Mouse (Mus musculus): ENCODE measurements around the gene Golga2. TPM values are rescaled to one million over a fixed set of nuclear protein-coding genes. Genes with fewer than 3 reads are reported as not detected.

The Golga2 gene
- polyA plus RNA-seq, 1 experiment from 2014 or later = 25.4 TPM

- no peak overlapping the region for H3K4me2 ChIP-seq (ENCODE audit: low read depth, low read length)
- no peak overlapping the region for H3K27ac ChIP-seq (ENCODE audit: low read depth, low read length)
- no peak for ATAC-seq (ENCODE audit: low read depth)
- H3K27me3 ChIP-seq (ENCODE audit: control insufficient read depth, insufficient read depth, low read length) = no peaks in the 10 kb centered on the region
- 94% methylated on average over 5 of the region's 5 CpGs for WGBS
- H3K4me3 ChIP-seq (ENCODE audit: low read depth, low read length) = no peak overlapping the region
- peaks cover 52% of the 10 kb centered on the region for H3K36me3 ChIP-seq (ENCODE audit: control insufficient read depth, insufficient read depth, low read length)
- no peak overlapping the region for H3K9ac ChIP-seq (replicated peaks; ENCODE audit: low read depth, low read length)
- H3K4me1 ChIP-seq (ENCODE audit: control insufficient read depth, insufficient read depth, low read length) = no peaks in the 10 kb centered on the region
- no peaks in the 10 kb centered on the region for H3K9me3 ChIP-seq (ENCODE audit: control insufficient read depth, low read length)
Observed at GRCm38 (mm10) chr2:32252658-32253057, 34.5 kb upstream of the Golga2 start.

DNA sequence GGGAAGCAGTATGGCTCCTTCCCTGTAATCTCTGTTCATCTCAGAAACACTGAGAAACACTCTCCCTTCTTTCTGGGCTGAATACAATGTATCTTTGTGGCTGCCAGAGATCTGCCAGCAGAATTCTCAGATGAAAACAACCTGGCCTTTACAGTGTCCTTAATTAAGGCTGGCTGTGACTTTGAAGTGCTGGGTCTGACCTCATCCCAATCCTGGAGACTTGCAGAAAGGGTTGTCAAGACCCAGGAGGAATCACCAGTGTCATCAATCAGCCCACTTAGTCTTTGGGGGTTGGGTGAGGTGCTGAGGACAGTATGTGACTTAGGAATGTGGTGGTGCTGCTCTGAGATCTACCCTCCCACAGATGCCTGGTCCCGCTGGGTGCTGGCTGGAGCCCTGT is 33.8 kb upstream of the Golga2 start:
- ATAC-seq (ENCODE audit: low read depth) = no peak
- H3K9ac ChIP-seq (replicated peaks; ENCODE audit: low read depth, low read length) = no peak overlapping the region
- no peak overlapping the region for H3K4me2 ChIP-seq (ENCODE audit: low read depth, low read length)
- H3K36me3 ChIP-seq (ENCODE audit: control insufficient read depth, insufficient read depth, low read length) = peaks cover 51% of the 10 kb centered on the region
- H3K9me3 ChIP-seq (ENCODE audit: control insufficient read depth, low read length) = no peaks in the 10 kb centered on the region
- no peak overlapping the region for H3K27ac ChIP-seq (ENCODE audit: low read depth, low read length)
- WGBS = 71% methylated on average over 1 of the region's 1 CpGs
- H3K27me3 ChIP-seq (ENCODE audit: control insufficient read depth, insufficient read depth, low read length) = no peaks in the 10 kb centered on the region
- no peaks in the 10 kb centered on the region for H3K4me1 ChIP-seq (ENCODE audit: control insufficient read depth, insufficient read depth, low read length)
- no peak overlapping the region for H3K4me3 ChIP-seq (ENCODE audit: low read depth, low read length)

GRCm38 (mm10) chr2:32254563-32254962 is 32.6 kb upstream of the Golga2 start:
- H3K9ac ChIP-seq (replicated peaks; ENCODE audit: low read depth, low read length) = no peak overlapping the region
- H3K36me3 ChIP-seq (ENCODE audit: control insufficient read depth, insufficient read depth, low read length) = peaks cover 51% of the 10 kb centered on the region
- H3K4me2 ChIP-seq (ENCODE audit: low read depth, low read length) = no peak overlapping the region
- 89% methylated on average over 5 of the region's 5 CpGs for WGBS
- no peak for ATAC-seq (ENCODE audit: low read depth)
- H3K27me3 ChIP-seq (ENCODE audit: control insufficient read depth, insufficient read depth, low read length) = no peaks in the 10 kb centered on the region
- H3K27ac ChIP-seq (ENCODE audit: low read depth, low read length) = no peak overlapping the region
- no peak overlapping the region for H3K4me3 ChIP-seq (ENCODE audit: low read depth, low read length)
- H3K9me3 ChIP-seq (ENCODE audit: control insufficient read depth, low read length) = no peaks in the 10 kb centered on the region
- peaks cover 7% of the 10 kb centered on the region for H3K4me1 ChIP-seq (ENCODE audit: control insufficient read depth, insufficient read depth, low read length)

- H3K36me3 ChIP-seq (ENCODE audit: control insufficient read depth, insufficient read depth, low read length) = peaks cover 39% of the 10 kb centered on the region
Observed at GRCm38 (mm10) chr2:32256273-32256672, 30.9 kb upstream of the Golga2 start.

GRCm38 (mm10) chr2:32258887-32259533 is 28.2 kb upstream of the Golga2 start:
- no peak for ATAC-seq (ENCODE audit: low read depth)
- Histone ChIP-seq H3K4me3 (ENCODE audit: low read depth, low read length) (peak overlapping the region; percentile 82), H3K9ac (replicated peaks; ENCODE audit: low read depth, low read length) (peak overlapping the region; percentile 84), H3K9me3 (ENCODE audit: control insufficient read depth, low read length) (no peaks in the 10 kb centered on the region), H3K4me1 (ENCODE audit: control insufficient read depth, insufficient read depth, low read length) (peaks cover 7% of the 10 kb centered on the region), H3K36me3 (ENCODE audit: control insufficient read depth, insufficient read depth, low read length) (peaks cover 24% of the 10 kb centered on the region), H3K4me2 (ENCODE audit: low read depth, low read length) (peak overlapping the region; percentile 69), H3K27ac (ENCODE audit: low read depth, low read length) (no peak overlapping the region), H3K27me3 (ENCODE audit: control insufficient read depth, insufficient read depth, low read length) (no peaks in the 10 kb centered on the region)
- WGBS = 58% methylated on average over 6 of the region's 6 CpGs

More at GRCm38 (mm10) chr2:32256273-32256672, 30.9 kb upstream of the Golga2 start:
- WGBS = 93% methylated on average over 11 of the region's 11 CpGs
- Histone ChIP-seq H3K9ac (replicated peaks; ENCODE audit: low read depth, low read length) (no peak overlapping the region), H3K4me2 (ENCODE audit: low read depth, low read length) (no peak overlapping the region), H3K27me3 (ENCODE audit: control insufficient read depth, insufficient read depth, low read length) (no peaks in the 10 kb centered on the region), H3K9me3 (ENCODE audit: control insufficient read depth, low read length) (no peaks in the 10 kb centered on the region), H3K27ac (ENCODE audit: low read depth, low read length) (no peak overlapping the region), H3K4me1 (ENCODE audit: control insufficient read depth, insufficient read depth, low read length) (peaks cover 7% of the 10 kb centered on the region), H3K4me3 (ENCODE audit: low read depth, low read length) (no peak overlapping the region)
- no peak for ATAC-seq (ENCODE audit: low read depth)

- peak within 1 kb of the TSS; percentile 84 for H3K9ac ChIP-seq (replicated peaks; ENCODE audit: low read depth, low read length)
- no peaks in the 10 kb centered on the region for H3K27me3 ChIP-seq (ENCODE audit: control insufficient read depth, insufficient read depth, low read length)
- no peaks in the 10 kb centered on the region for H3K9me3 ChIP-seq (ENCODE audit: control insufficient read depth, low read length)
- peaks cover 7% of the 10 kb centered on the region for H3K4me1 ChIP-seq (ENCODE audit: control insufficient read depth, insufficient read depth, low read length)
- peak; percentile 93 for ATAC-seq (ENCODE audit: low read depth)
- 2% methylated on average over 59 of the region's 59 CpGs for WGBS
- peaks cover 18% of the 10 kb centered on the region for H3K36me3 ChIP-seq (ENCODE audit: control insufficient read depth, insufficient read depth, low read length)
- peak within 1 kb of the TSS; percentile 82 for H3K4me3 ChIP-seq (ENCODE audit: low read depth, low read length)
- peak within 1 kb of the TSS; percentile 69 for H3K4me2 ChIP-seq (ENCODE audit: low read depth, low read length)
- H3K27ac ChIP-seq (ENCODE audit: low read depth, low read length) = peak within 1 kb of the TSS; percentile 31; the same call in 1 of the 2 replicates
Observed at GRCm38 (mm10) chr2:32259657-32260417, 27.3 kb upstream of the Golga2 start, which contains the start of gene Uck1. TSS of gene Uck1 (minus strand) at chr2:32260159.

- H3K4me3 ChIP-seq (ENCODE audit: low read depth, low read length) = no peak overlapping the region; the same call in 1 of the 2 replicates
- 28% methylated on average over 4 of the region's 4 CpGs for WGBS
- ATAC-seq (ENCODE audit: low read depth) = peak; percentile 33; the same call in 1 of the 2 replicates
- no peaks in the 10 kb centered on the region for H3K9me3 ChIP-seq (ENCODE audit: control insufficient read depth, low read length)
- H3K4me1 ChIP-seq (ENCODE audit: control insufficient read depth, insufficient read depth, low read length) = peaks cover 7% of the 10 kb centered on the region
- H3K27ac ChIP-seq (ENCODE audit: low read depth, low read length) = no peak overlapping the region
- no peaks in the 10 kb centered on the region for H3K27me3 ChIP-seq (ENCODE audit: control insufficient read depth, insufficient read depth, low read length)
- H3K36me3 ChIP-seq (ENCODE audit: control insufficient read depth, insufficient read depth, low read length) = peaks cover 18% of the 10 kb centered on the region
- H3K9ac ChIP-seq (replicated peaks; ENCODE audit: low read depth, low read length) = no peak overlapping the region; the same call in 1 of the 2 replicates
- H3K4me2 ChIP-seq (ENCODE audit: low read depth, low read length) = no peak overlapping the region
Observed at GRCm38 (mm10) chr2:32260635-32261034, 26.5 kb upstream of the Golga2 start.

- Histone ChIP-seq H3K9ac (replicated peaks; ENCODE audit: low read depth, low read length) (no peak overlapping the region), H3K9me3 (ENCODE audit: control insufficient read depth, low read length) (no peaks in the 10 kb centered on the region), H3K4me2 (ENCODE audit: low read depth, low read length) (no peak overlapping the region), H3K4me1 (ENCODE audit: control insufficient read depth, insufficient read depth, low read length) (no peaks in the 10 kb centered on the region), H3K27ac (ENCODE audit: low read depth, low read length) (no peak overlapping the region), H3K4me3 (ENCODE audit: low read depth, low read length) (no peak overlapping the region), H3K36me3 (ENCODE audit: control insufficient read depth, insufficient read depth, low read length) (peaks cover 22% of the 10 kb centered on the region), H3K27me3 (ENCODE audit: control insufficient read depth, insufficient read depth, low read length) (no peaks in the 10 kb centered on the region)
- 77% methylated on average over 3 of the region's 3 CpGs for WGBS
- no peak for ATAC-seq (ENCODE audit: low read depth)
Observed at GRCm38 (mm10) chr2:32275823-32276222, 11.4 kb upstream of the Golga2 start.

DNA sequence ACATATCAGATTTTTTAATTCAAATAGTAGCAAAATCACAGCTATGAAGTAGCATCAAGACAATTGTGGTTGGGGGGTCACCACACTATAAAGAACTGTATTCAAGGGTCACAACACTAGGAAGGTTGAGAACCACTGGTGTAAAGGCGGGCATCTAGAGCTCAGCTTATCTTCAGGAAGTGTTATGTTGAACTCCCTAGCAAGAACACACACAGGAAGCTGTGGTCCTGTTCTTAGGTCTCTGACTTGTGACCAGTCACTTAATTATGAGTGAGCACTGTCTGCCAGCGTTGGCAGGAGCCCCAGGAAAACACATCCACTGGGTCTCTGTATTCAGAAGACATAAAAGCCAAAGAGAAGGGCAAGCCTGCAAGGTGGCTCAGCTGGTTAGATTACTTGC is 4.9 kb upstream of the Golga2 start:
- WGBS = 98% methylated on average over 2 of the region's 2 CpGs
- Histone ChIP-seq H3K36me3 (ENCODE audit: control insufficient read depth, insufficient read depth, low read length) (peaks cover 44% of the 10 kb centered on the region), H3K27ac (ENCODE audit: low read depth, low read length) (no peak overlapping the region), H3K9ac (replicated peaks; ENCODE audit: low read depth, low read length) (no peak overlapping the region), H3K27me3 (ENCODE audit: control insufficient read depth, insufficient read depth, low read length) (no peaks in the 10 kb centered on the region), H3K4me2 (ENCODE audit: low read depth, low read length) (no peak overlapping the region), H3K4me1 (ENCODE audit: control insufficient read depth, insufficient read depth, low read length) (peaks cover 10% of the 10 kb centered on the region; the same call in 1 of the 2 replicates), H3K4me3 (ENCODE audit: low read depth, low read length) (no peak overlapping the region), H3K9me3 (ENCODE audit: control insufficient read depth, low read length) (no peaks in the 10 kb centered on the region)
- no peak for ATAC-seq (ENCODE audit: low read depth)
